Mouse (Mus musculus) urinary bladder, postnatal 0 days (tissue): ENCODE data around the gene Olfr224. TPM values are rescaled to one million over a fixed set of nuclear protein-coding genes. Genes with fewer than 3 reads are reported as not detected.

ENCODE experiments used
- polyA plus RNA-seq: library from polyadenylated mRNA; unstranded; fragments of >200 nt; fragmentation: Nextera tagmentation; extraction: Ambion mirVana; gene quantifications from 2 replicates; pipeline ENCODE4 v1.2.1, GENCODE M21; 2015

Gene Olfr224
- not detected in 2 replicates for polyA plus RNA-seq

DNA sequence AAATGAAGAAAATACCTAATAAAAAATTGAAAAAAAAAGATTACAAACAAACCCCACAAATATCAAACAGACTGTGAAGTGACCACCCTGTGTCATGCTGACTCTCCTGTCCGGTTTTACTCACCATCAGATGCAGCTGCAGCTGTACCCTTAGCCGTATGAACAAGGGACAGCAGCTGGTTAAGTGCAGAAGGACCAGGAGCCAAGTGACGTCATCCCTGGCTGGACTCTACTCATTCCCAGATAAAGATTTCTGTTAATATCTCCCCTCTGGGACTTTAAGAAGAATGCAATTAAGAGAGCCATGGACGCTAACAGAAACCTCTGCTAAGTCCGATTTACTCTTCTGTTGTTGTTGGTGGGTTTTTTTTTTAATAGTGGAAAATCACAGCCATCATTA, at the start of gene Olfr224:
TSS of gene Olfr224 (minus strand) at position 149 of the 400 bp plus-strand sequence.

DNA sequence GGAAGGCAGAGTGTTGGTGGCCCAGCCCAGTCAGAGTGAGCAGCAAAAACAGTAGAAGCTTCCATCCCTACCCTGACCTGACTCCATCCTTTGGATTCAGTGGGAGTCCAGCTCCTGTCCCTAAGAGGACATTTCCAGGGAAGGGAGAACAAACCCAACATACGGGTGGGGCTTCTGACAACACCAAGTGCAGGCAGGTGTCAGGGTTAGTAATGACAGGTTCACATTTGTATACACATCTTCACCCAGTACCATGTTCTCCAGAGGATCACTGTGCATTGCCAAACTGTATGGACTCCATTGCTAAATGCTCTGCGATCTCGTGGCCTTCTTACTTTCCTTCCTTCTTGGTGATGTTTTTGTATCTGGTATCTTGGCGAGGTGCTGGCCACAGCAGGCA, 45.6 kb upstream of the Olfr224 start, which contains the start of gene 2210407C18Rik:
TSS of gene 2210407C18Rik (minus strand) at position 101 of the 400 bp plus-strand sequence.

DNA sequence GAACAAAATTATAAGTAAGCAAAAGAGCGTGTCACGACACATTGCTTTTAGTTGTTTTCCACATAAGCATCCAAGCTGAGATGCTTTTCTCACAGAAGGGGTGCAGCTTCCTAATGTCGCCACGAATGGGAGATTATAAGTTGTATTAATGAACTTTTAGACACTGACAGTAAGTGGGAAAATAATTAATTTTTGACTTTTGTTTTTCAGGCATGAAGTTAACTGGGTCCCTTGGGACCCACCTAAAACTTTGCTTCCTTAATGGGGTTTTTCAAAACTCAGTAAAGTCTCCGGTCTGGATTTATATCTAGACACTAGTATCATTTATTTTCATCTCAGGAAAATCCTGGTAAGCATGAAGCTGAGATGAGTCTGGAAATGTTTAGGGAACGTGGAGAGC, 24.5 kb upstream of the Olfr224 start, which contains the start of gene Olfr324:
TSS of gene Olfr324 (plus strand) at position 301 of the 400 bp plus-strand sequence.

DNA sequence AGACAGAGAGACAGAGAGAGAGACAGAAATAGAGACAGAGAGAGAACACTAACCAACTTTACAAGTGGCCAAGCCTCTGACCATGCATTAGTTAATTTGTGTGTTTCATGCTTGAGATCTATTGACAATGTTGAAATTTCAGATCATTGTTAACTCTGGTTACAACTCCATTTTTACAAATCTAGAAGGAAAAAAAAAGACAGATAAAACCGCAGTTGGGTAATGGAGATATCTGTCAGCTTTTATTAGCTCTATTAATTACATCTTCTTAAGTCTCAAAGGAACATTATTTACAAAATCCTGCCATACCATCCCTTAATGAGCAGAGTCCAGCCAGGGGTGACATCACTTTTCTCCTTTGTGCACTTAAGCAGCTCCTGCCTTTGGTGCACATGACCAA, 7.1 kb upstream of the Olfr224 start, which contains the start of gene Olfr325:
TSS of gene Olfr325 (plus strand) at position 301 of the 400 bp plus-strand sequence.

DNA sequence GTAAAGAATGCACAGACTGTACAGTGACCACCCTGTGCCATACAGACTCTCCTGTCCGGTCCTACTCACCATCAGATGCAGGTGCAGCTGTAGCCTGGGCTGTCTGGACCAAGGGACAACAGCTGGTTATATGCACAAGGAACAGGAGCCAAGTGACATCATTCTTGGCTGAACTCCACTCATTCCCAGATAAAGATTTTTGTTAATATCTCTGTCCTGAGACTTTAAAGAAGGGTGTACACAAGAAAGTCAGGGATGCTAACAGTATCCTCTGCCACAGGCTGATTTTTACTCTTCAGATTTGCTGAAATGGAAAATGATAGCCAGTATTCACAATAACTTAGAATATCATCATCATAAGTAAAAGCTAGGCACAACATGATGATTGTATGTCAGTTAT, 14.8 kb downstream of the Olfr224 start, which contains the start of gene Olfr328:
TSS of gene Olfr328 (minus strand) at position 101 of the 400 bp plus-strand sequence.

DNA sequence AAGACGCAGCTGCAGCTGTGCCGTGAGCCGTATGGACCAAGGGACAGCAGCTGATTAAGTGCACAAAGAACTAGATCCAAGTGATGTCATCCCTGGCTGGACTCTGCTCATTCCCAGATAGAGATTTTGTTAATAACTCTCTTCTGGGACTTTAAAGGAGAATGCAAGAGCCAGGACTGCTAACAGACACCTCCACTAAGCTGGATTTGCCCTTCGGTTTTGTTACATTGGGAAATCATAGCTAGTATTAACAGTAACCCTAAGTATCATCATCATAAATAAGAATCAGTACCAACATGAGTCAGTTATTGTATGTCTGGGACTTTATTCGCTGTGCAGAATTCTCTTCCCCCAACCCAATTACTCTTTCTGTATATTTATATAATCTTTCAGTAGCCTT, 24.0 kb downstream of the Olfr224 start, which contains the start of gene Olfr329-ps:
TSS of gene Olfr329-ps (minus strand) at position 101 of the 400 bp plus-strand sequence.

DNA sequence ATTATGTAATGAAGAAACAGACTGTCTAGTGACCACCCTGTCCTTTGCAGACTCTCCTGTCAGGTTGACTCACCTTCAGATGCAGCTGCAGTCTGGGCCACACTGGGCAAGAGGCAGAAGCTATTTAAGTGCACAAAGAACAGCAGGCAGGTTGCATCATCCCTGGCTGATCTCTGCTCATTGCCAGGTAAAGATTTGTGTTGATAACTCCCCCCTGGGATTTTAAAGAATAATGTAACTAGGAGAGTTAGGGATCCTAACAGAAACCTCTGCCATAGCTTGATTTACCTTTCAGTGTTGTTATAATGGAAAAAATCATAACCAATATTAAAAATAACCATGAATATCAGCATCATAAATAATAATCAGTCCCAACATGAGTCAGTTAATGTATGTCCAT, 35.6 kb downstream of the Olfr224 start, which contains the start of gene Olfr330:
TSS of gene Olfr330 (minus strand) at position 101 of the 400 bp plus-strand sequence.

Other genes starting within 250 kb of the Olfr224 start
- gene Zfp672, start 240.2 kb downstream of the Olfr224 start, polyA plus RNA-seq = 40.1 and 44.4 TPM in 2 replicates
- 29.8 and 33.1 TPM in 2 replicates for gene Sh3bp5l, start 239.8 kb downstream of the Olfr224 start, polyA plus RNA-seq
- 0.24 and 0.77 TPM in 2 replicates for gene Lypd8, start 191.5 kb downstream of the Olfr224 start, polyA plus RNA-seq
- 0.23 and 0.33 TPM in 2 replicates for gene 1810065E05Rik, start 149.4 kb downstream of the Olfr224 start, polyA plus RNA-seq
- not detected in 2 replicates for gene Gm12253, start 138.0 kb downstream of the Olfr224 start, polyA plus RNA-seq
- gene Lypd9, start 117.6 kb downstream of the Olfr224 start, polyA plus RNA-seq = not detected in 2 replicates
- not detected in 2 replicates for gene Olfr30, start 108.3 kb downstream of the Olfr224 start, polyA plus RNA-seq
- gene Olfr332, start 78.0 kb downstream of the Olfr224 start, polyA plus RNA-seq = not detected in 2 replicates
- gene Olfr331, start 68.0 kb downstream of the Olfr224 start, polyA plus RNA-seq = not detected in 2 replicates
- gene Olfr330, start 35.7 kb downstream of the Olfr224 start, polyA plus RNA-seq = not detected in 2 replicates
- gene Olfr329-ps, start 24.1 kb downstream of the Olfr224 start, polyA plus RNA-seq = not detected in 2 replicates
- gene Olfr328, start 14.9 kb downstream of the Olfr224 start, polyA plus RNA-seq = 0.05 TPM in 1 of 2 replicates, not detected in the other
- gene Olfr325, start 7.2 kb upstream of the Olfr224 start, polyA plus RNA-seq = not detected in 2 replicates
- gene Olfr324, start 24.6 kb upstream of the Olfr224 start, polyA plus RNA-seq = not detected in 2 replicates
- not detected in 2 replicates for gene 2210407C18Rik, start 45.5 kb upstream of the Olfr224 start, polyA plus RNA-seq
- gene Olfr323, start 59.9 kb upstream of the Olfr224 start, polyA plus RNA-seq = not detected in 2 replicates
- not detected in 2 replicates for gene Trim58, start 69.9 kb upstream of the Olfr224 start, polyA plus RNA-seq
- not detected in 2 replicates for gene Olfr322, start 88.2 kb upstream of the Olfr224 start, polyA plus RNA-seq
- not detected in 2 replicates for gene Olfr320, start 110.5 kb upstream of the Olfr224 start, polyA plus RNA-seq
- gene Olfr319, start 128.6 kb upstream of the Olfr224 start, polyA plus RNA-seq = not detected in 2 replicates
- not detected in 2 replicates for gene Olfr318, start 153.5 kb upstream of the Olfr224 start, polyA plus RNA-seq
- not detected in 2 replicates for gene Olfr317, start 168.7 kb upstream of the Olfr224 start, polyA plus RNA-seq
- gene Olfr316, start 182.2 kb upstream of the Olfr224 start, polyA plus RNA-seq = not detected in 2 replicates
- gene Olfr315, start 202.6 kb upstream of the Olfr224 start, polyA plus RNA-seq = not detected in 2 replicates
- gene Olfr314, start 212.4 kb upstream of the Olfr224 start, polyA plus RNA-seq = not detected in 2 replicates
- 8.1 and 9.6 TPM in 2 replicates for gene Fam183b, start 231.4 kb upstream of the Olfr224 start, polyA plus RNA-seq
- gene Olfr313, start 244.4 kb upstream of the Olfr224 start, polyA plus RNA-seq = not detected in 2 replicates